Comparison of ENCODE assay signal across 19 mouse cellular contexts in the genomic region with DNA sequence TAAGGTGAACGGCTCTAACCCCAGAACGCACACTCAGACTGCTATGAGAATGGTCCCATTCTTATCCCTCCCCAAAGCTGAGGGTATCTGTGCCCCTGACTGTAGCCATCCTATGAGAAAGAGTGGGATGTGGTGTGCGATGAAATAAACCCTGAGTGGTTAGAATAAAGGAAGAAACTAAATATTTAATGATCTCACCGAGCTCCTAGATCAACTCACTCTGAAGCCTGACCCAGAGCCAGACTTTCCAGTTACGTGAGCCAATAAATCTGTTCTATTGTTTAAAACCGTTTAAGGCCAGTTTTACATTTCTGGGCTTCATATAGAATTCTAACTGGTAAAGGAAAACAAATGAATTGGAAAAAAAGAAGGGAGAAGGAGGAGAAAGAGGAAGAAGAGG. TPM values are rescaled to one million over a fixed set of nuclear protein-coding genes. Genes with fewer than 3 reads are reported as not detected.
DNase-seq lines count a peak whose midpoint lies in the region; ATAC-seq and TF ChIP-seq lines count a peak whose summit lies in the region.
"Had no signal": no experiment of that assay in that cellular context is flagged by ENCODE, and none has a peak within 500 bp of the region (broad histone marks: within the 10 kb centered on the region; RNA-seq: fewer than 3 reads in every experiment).

No protein-coding gene starts in this region.

- H3K4me1 ChIP-seq in limb, embryonic 14.5 days (ENCODE audit: control insufficient read depth, insufficient read depth, low read length): peaks cover 7% of the 10 kb centered on the region
- no peaks in the 10 kb centered on the region for H3K4me1 ChIP-seq in limb, embryonic 10.5 days
- no peaks in the 10 kb centered on the region for H3K4me1 ChIP-seq in embryonic facial prominence, embryonic 15.5 days
- no peaks in the 10 kb centered on the region for H3K4me1 ChIP-seq in stomach, embryonic 16.5 days (ENCODE audit: control insufficient read depth, insufficient read depth, low read length)
- H3K4me1 ChIP-seq: embryonic facial prominence, embryonic 12.5 days; forebrain, embryonic 13.5 days; forebrain, embryonic 15.5 days had no signal

- no peak for ATAC-seq in limb, embryonic 14.5 days (ENCODE audit: low FRiP score, low read depth)
- ATAC-seq in embryonic facial prominence, embryonic 15.5 days (ENCODE audit: insufficient number of reproducible peaks, low FRiP score, low TSS enrichment, low read depth): no peak
- ATAC-seq in stomach, embryonic 16.5 days (ENCODE audit: insufficient read depth, low FRiP score): no peak
- ATAC-seq: forebrain, embryonic 13.5 days; forebrain, embryonic 15.5 days had no signal

- peak; percentile 52 for DNase-seq in limb, embryonic 14.5 days (ENCODE audit: low spot score)
- no peak for DNase-seq in limb, embryonic 10.5 days (ENCODE audit: low spot score)
- DNase-seq in layer of hippocampus, adult 9-11 months: no peak
- no peak for DNase-seq in right cerebral cortex, postnatal 25 days
- DNase-seq: adrenal gland, adult 2 months; adrenal gland, postnatal 10 days; adrenal gland, postnatal 25 days; cerebellum, adult 11 months; cerebellum, adult 18-20 months; cerebellum, adult 8-10 months; cerebellum, adult 9-11 months; cerebellum, postnatal 14 days; cerebellum, postnatal 36 days; embryo, embryonic 11 days had no signal

- H3K27me3 ChIP-seq in limb, embryonic 14.5 days (ENCODE audit: control insufficient read depth, insufficient read depth, low read length): no peaks in the 10 kb centered on the region
- H3K27me3 ChIP-seq in limb, embryonic 10.5 days (ENCODE audit: low read depth, poor library complexity, severe bottlenecking): no peaks in the 10 kb centered on the region
- H3K27me3 ChIP-seq in embryonic facial prominence, embryonic 15.5 days: no peaks in the 10 kb centered on the region
- no peaks in the 10 kb centered on the region for H3K27me3 ChIP-seq in stomach, embryonic 16.5 days (ENCODE audit: control insufficient read depth, insufficient read depth, low read length)
- H3K27me3 ChIP-seq: embryonic facial prominence, embryonic 12.5 days; forebrain, embryonic 13.5 days; forebrain, embryonic 15.5 days had no signal

- no peak overlapping the region for H3K4me3 ChIP-seq in limb, embryonic 14.5 days (replicated peaks; ENCODE audit: low read length)
- H3K4me3 ChIP-seq in limb, embryonic 10.5 days: no peak overlapping the region
- no peak overlapping the region for H3K4me3 ChIP-seq in embryonic facial prominence, embryonic 15.5 days (replicated peaks)
- no peak overlapping the region for H3K4me3 ChIP-seq in stomach, embryonic 16.5 days (replicated peaks; ENCODE audit: low read length)
- H3K4me3 ChIP-seq: embryonic facial prominence, embryonic 12.5 days; forebrain, embryonic 13.5 days; forebrain, embryonic 15.5 days had no signal

- 45% methylated on average over 6 of the region's 6 CpGs for WGBS in limb, embryonic 14.5 days
- 95% methylated on average over 6 of the region's 6 CpGs for WGBS in limb, embryonic 10.5 days
- WGBS in embryonic facial prominence, embryonic 15.5 days: 74% methylated on average over 6 of the region's 6 CpGs
- WGBS in stomach, embryonic 16.5 days: 50% methylated on average over 6 of the region's 6 CpGs

- no peak overlapping the region for H3K4me2 ChIP-seq in limb, embryonic 14.5 days (replicated peaks; ENCODE audit: low read depth, low read length, severe bottlenecking)
- H3K4me2 ChIP-seq in embryonic facial prominence, embryonic 15.5 days (replicated peaks): no peak overlapping the region
- H3K4me2 ChIP-seq in stomach, embryonic 16.5 days (ENCODE audit: low read depth, low read length): no peak overlapping the region
- H3K4me2 ChIP-seq: embryonic facial prominence, embryonic 12.5 days; forebrain, embryonic 13.5 days; forebrain, embryonic 15.5 days had no signal

- TF ChIP-seq POLR2A in limb, embryonic 14.5 days (IDR thresholded peaks at IDR 0.05; ENCODE audit: borderline replicate concordance, extremely low read depth, insufficient read depth, insufficient read length): no peak

- no peak overlapping the region for H3K9ac ChIP-seq in limb, embryonic 14.5 days (ENCODE audit: low read depth, low read length, severe bottlenecking)
- H3K9ac ChIP-seq in embryonic facial prominence, embryonic 15.5 days: no peak overlapping the region
- H3K9ac ChIP-seq in stomach, embryonic 16.5 days (ENCODE audit: low read length): no peak overlapping the region
- H3K9ac ChIP-seq: embryonic facial prominence, embryonic 12.5 days; forebrain, embryonic 13.5 days; forebrain, embryonic 15.5 days had no signal

- H3K9me3 ChIP-seq in limb, embryonic 14.5 days (ENCODE audit: control insufficient read depth, low read length): no peaks in the 10 kb centered on the region
- no peaks in the 10 kb centered on the region for H3K9me3 ChIP-seq in limb, embryonic 10.5 days (replicated peaks)
- H3K9me3 ChIP-seq in embryonic facial prominence, embryonic 15.5 days (replicated peaks): no peaks in the 10 kb centered on the region
- H3K9me3 ChIP-seq in stomach, embryonic 16.5 days (replicated peaks; ENCODE audit: control insufficient read depth, low read length): no peaks in the 10 kb centered on the region
- H3K9me3 ChIP-seq: embryonic facial prominence, embryonic 12.5 days; forebrain, embryonic 13.5 days; forebrain, embryonic 15.5 days had no signal

- 0 out of 2 replicates have a peak, but pooled peaks cover under 1% of the 10 kb centered on the region for H3K36me3 ChIP-seq in limb, embryonic 14.5 days (ENCODE audit: control insufficient read depth, insufficient read depth, low read length)
- H3K36me3 ChIP-seq in limb, embryonic 10.5 days: peaks cover under 1% of the 10 kb centered on the region
- 0 out of 2 replicates have a peak, but pooled peaks cover 5% of the 10 kb centered on the region for H3K36me3 ChIP-seq in embryonic facial prominence, embryonic 15.5 days
- H3K36me3 ChIP-seq in stomach, embryonic 16.5 days (ENCODE audit: control insufficient read depth, insufficient read depth, low read length): no peaks in the 10 kb centered on the region
- H3K36me3 ChIP-seq: embryonic facial prominence, embryonic 12.5 days had no signal

- H3K27ac ChIP-seq in limb, embryonic 14.5 days (replicated peaks; ENCODE audit: low read depth, low read length): no peak overlapping the region
- H3K27ac ChIP-seq in limb, embryonic 10.5 days: no peak overlapping the region
- 0 out of 2 replicates have a peak overlapping the region, but pooled peaks have one; percentile 4 for H3K27ac ChIP-seq in embryonic facial prominence, embryonic 15.5 days (replicated peaks)
- peak overlapping the region; percentile 5; the same call in 1 of the 2 replicates for H3K27ac ChIP-seq in stomach, embryonic 16.5 days (ENCODE audit: low read length)
- H3K27ac ChIP-seq: embryonic facial prominence, embryonic 12.5 days; forebrain, embryonic 13.5 days; forebrain, embryonic 15.5 days had no signal

RNA-seq across cellular contexts. Expression of a gene that starts 32.4 kb away (rescaled TPM):
- 7.6 and 9.8 TPM in 2 replicates for polyA plus RNA-seq in limb, embryonic 14.5 days (2012; rRNA removed)
- 16.6 and 17.3 TPM in 2 replicates for polyA plus RNA-seq in limb, embryonic 14.5 days (2014; fragmentation: Nextera tagmentation; extraction: Ambion mirVana)
- polyA plus RNA-seq in limb, embryonic 10.5 days (2016; fragmentation: Nextera tagmentation; extraction: Ambion mirVana): 20.2 and 20.4 TPM in 2 replicates
- polyA plus RNA-seq in embryonic facial prominence, embryonic 15.5 days (2015; fragmentation: Nextera tagmentation; extraction: Ambion mirVana): 15.7 and 18.8 TPM in 2 replicates
- polyA plus RNA-seq in stomach, embryonic 16.5 days (2015; fragmentation: Nextera tagmentation; extraction: Ambion mirVana): 22.7 and 23.6 TPM in 2 replicates

RNA-seq across cellular contexts. Expression of a gene that starts 32.5 kb away (rescaled TPM):
- 4.9 and 5.9 TPM in 2 replicates for polyA plus RNA-seq in limb, embryonic 14.5 days (2012; rRNA removed)
- polyA plus RNA-seq in limb, embryonic 14.5 days (2014; fragmentation: Nextera tagmentation; extraction: Ambion mirVana): 7.3 and 7.5 TPM in 2 replicates
- polyA plus RNA-seq in limb, embryonic 10.5 days (2016; fragmentation: Nextera tagmentation; extraction: Ambion mirVana): 5.8 and 7.3 TPM in 2 replicates
- 8.2 and 8.7 TPM in 2 replicates for polyA plus RNA-seq in embryonic facial prominence, embryonic 15.5 days (2015; fragmentation: Nextera tagmentation; extraction: Ambion mirVana)
- 4.9 and 5.3 TPM in 2 replicates for polyA plus RNA-seq in stomach, embryonic 16.5 days (2015; fragmentation: Nextera tagmentation; extraction: Ambion mirVana)

Comparison
In these comparisons a context has a peak if more than half of its experiments do, and no peak if none do; other contexts are left out.
1. H3K27ac ChIP-seq: peak in embryonic facial prominence, embryonic 15.5 days (single experiment) and stomach, embryonic 16.5 days (single experiment); none in limb, embryonic 14.5 days (single experiment) and limb, embryonic 10.5 days (single experiment).